Mouse (Mus musculus): ENCODE measurements at regions not wholly inside any gene's neighbourhood (a gene's known extent, or its start where the extent isn't known, plus 50 kb on each side); places are given as distances from the start of the nearest gene placed in this dataset.
"Not testable (repeated sequence)": the region's sequence is repeated elsewhere in the genome, so short reads cannot be mapped to it uniquely, and the experiment has no call there.

GRCm38 (mm10) chr2:63580489-63581139 lies 396.5 kb upstream of the Kcnh7 start:
- Histone ChIP-seq H3K36me3 (no peaks in the 10 kb centered on the region), H3K27me3 (ENCODE audit: low read depth, poor library complexity, severe bottlenecking) (no peaks in the 10 kb centered on the region), H3K27ac (no peak overlapping the region), H3K4me3 (no peak overlapping the region), H3K4me1 (0 out of 2 replicates have a peak, but pooled peaks cover 2% of the 10 kb centered on the region), H3K9me3 (replicated peaks) (no peaks in the 10 kb centered on the region)
- DNase-seq (ENCODE audit: low spot score) = no peak
- WGBS = 76% methylated on average over 4 of the region's 4 CpGs

DNA sequence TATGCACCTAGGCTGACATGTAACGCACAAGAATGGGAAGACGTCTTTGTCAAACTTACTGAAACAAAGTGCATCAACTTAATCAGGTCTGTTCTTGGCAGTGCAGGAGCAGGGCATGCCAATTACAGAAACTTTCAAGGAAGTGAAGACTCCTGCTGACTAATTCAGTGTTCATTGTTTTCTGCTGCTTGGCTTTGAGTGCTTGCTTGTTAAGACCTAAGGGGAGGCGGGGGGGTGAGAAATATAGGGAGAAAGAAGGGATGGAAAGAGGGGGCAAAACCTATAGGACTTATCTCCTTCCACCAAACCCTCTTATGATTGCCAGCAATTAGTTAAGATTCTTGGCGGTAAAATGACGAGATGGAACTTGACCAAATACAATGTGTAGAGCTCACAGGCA lies 391.1 kb upstream of the Kcnh7 start:
- H3K27ac ChIP-seq = no peak overlapping the region
- WGBS = 81% methylated on average over 5 of the region's 5 CpGs
- no peaks in the 10 kb centered on the region for H3K9me3 ChIP-seq (replicated peaks)
- H3K27me3 ChIP-seq (ENCODE audit: low read depth, poor library complexity, severe bottlenecking) = no peaks in the 10 kb centered on the region
- DNase-seq (ENCODE audit: low spot score) = no peak
- H3K36me3 ChIP-seq = no peaks in the 10 kb centered on the region
- H3K4me3 ChIP-seq = no peak overlapping the region
- peaks cover 14% of the 10 kb centered on the region for H3K4me1 ChIP-seq

GRCm38 (mm10) chr2:63574008-63574703 lies 390.1 kb upstream of the Kcnh7 start:
- Histone ChIP-seq H3K36me3 (no peaks in the 10 kb centered on the region), H3K4me1 (peaks cover 14% of the 10 kb centered on the region), H3K4me3 (no peak overlapping the region), H3K9me3 (replicated peaks) (no peaks in the 10 kb centered on the region), H3K27me3 (ENCODE audit: low read depth, poor library complexity, severe bottlenecking) (no peaks in the 10 kb centered on the region), H3K27ac (no peak overlapping the region)
- no peak for DNase-seq (ENCODE audit: low spot score)
- WGBS = 34% methylated on average over 4 of the region's 4 CpGs

GRCm38 (mm10) chr2:63573015-63573807 lies 389.1 kb upstream of the Kcnh7 start:
- WGBS = 62% methylated on average over 9 of the region's 9 CpGs
- Histone ChIP-seq H3K27ac (no peak overlapping the region), H3K9me3 (replicated peaks) (no peaks in the 10 kb centered on the region), H3K4me1 (peaks cover 14% of the 10 kb centered on the region), H3K4me3 (no peak overlapping the region), H3K36me3 (no peaks in the 10 kb centered on the region), H3K27me3 (ENCODE audit: low read depth, poor library complexity, severe bottlenecking) (no peaks in the 10 kb centered on the region)
- no peak for DNase-seq (ENCODE audit: low spot score)

GRCm38 (mm10) chr2:63556858-63557419 lies 372.9 kb upstream of the Kcnh7 start:
- no peak for DNase-seq (ENCODE audit: low spot score)
- Histone ChIP-seq H3K4me1 (no peaks in the 10 kb centered on the region), H3K9me3 (replicated peaks) (no peaks in the 10 kb centered on the region), H3K4me3 (no peak overlapping the region), H3K36me3 (no peaks in the 10 kb centered on the region), H3K27me3 (ENCODE audit: low read depth, poor library complexity, severe bottlenecking) (no peaks in the 10 kb centered on the region), H3K27ac (no peak overlapping the region)
- WGBS = 37% methylated on average over 3 of the region's 3 CpGs

DNA sequence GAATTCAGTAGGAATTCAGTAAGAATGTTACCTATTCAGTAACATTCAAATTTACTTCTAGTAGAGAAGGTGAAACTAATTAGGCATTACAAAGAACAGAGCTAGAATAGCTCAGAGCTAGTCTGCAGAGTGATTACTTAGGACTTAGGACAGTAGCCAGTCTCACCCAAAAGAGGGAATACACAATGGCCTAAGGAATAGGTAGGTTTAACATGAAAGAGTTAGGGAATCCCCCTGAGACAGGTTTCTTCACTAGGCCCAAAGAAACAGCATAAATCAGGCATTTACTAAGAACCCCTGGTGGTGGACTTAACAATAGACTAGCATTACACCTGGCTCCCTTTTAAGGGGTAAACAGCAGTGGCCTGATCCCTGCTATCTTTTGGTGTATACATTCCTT lies 357.7 kb upstream of the Kcnh7 start:
- DNase-seq (ENCODE audit: low spot score) = not testable (repeated sequence)

GRCm38 (mm10) chr2:63518534-63518933 lies 334.4 kb upstream of the Kcnh7 start:
- WGBS = 95% methylated on average over 2 of the region's 2 CpGs
- no peaks in the 10 kb centered on the region for H3K36me3 ChIP-seq
- no peaks in the 10 kb centered on the region for H3K9me3 ChIP-seq (replicated peaks)
- no peaks in the 10 kb centered on the region for H3K4me1 ChIP-seq
- no peak overlapping the region for H3K4me3 ChIP-seq
- H3K27ac ChIP-seq = no peak overlapping the region
- H3K27me3 ChIP-seq (ENCODE audit: low read depth, poor library complexity, severe bottlenecking) = no peaks in the 10 kb centered on the region
- DNase-seq (ENCODE audit: low spot score) = no peak

More for the DNA sequence above, 357.7 kb upstream of the Kcnh7 start:
- not testable (repeated sequence) for H3K36me3 ChIP-seq; H3K4me3 ChIP-seq; H3K4me1 ChIP-seq; H3K9me3 ChIP-seq (replicated peaks); H3K27me3 ChIP-seq (ENCODE audit: low read depth, poor library complexity, severe bottlenecking); H3K27ac ChIP-seq

GRCm38 (mm10) chr2:63513554-63514226 lies 329.6 kb upstream of the Kcnh7 start:
- 79% methylated on average over 1 of the region's 1 CpGs for WGBS
- H3K4me1 ChIP-seq = no peaks in the 10 kb centered on the region
- no peaks in the 10 kb centered on the region for H3K9me3 ChIP-seq (replicated peaks)
- DNase-seq (ENCODE audit: low spot score) = no peak
- no peaks in the 10 kb centered on the region for H3K36me3 ChIP-seq
- H3K27ac ChIP-seq = no peak overlapping the region
- no peak overlapping the region for H3K4me3 ChIP-seq
- H3K27me3 ChIP-seq (ENCODE audit: low read depth, poor library complexity, severe bottlenecking) = no peaks in the 10 kb centered on the region

- Histone ChIP-seq H3K9me3 (replicated peaks) (no peaks in the 10 kb centered on the region), H3K36me3 (no peaks in the 10 kb centered on the region), H3K27ac (no peak overlapping the region), H3K27me3 (ENCODE audit: low read depth, poor library complexity, severe bottlenecking) (no peaks in the 10 kb centered on the region), H3K4me1 (no peaks in the 10 kb centered on the region), H3K4me3 (no peak overlapping the region)
- DNase-seq (ENCODE audit: low spot score) = peak; percentile 37
- 8% methylated on average over 3 of the region's 3 CpGs for WGBS
These were observed 319.9 kb upstream of the Kcnh7 start for GRCm38 (mm10) chr2:63503939-63504338.

DNA sequence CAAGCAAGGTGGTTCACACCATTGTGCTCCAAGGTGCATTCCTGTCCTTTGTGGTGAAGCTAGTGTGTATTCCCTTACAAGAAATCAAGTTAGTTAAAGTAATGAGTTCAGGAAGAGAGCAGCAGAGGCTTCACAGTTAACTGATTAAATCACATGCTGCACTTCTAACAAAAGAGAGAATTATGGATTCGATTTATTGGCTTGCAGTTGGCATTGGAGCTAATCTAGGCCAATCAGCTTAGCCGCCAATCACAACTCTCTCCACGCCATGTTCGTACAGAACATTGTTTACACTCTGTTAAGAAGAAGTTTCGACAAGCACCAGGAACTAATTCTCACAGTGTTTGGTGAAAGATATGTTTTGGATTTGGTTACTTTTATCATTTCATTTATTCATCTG lies 292.3 kb upstream of the Kcnh7 start:
- Histone ChIP-seq H3K27me3 (ENCODE audit: low read depth, poor library complexity, severe bottlenecking) (no peaks in the 10 kb centered on the region), H3K4me3 (no peak overlapping the region), H3K9me3 (replicated peaks) (no peaks in the 10 kb centered on the region), H3K36me3 (no peaks in the 10 kb centered on the region), H3K4me1 (no peaks in the 10 kb centered on the region), H3K27ac (no peak overlapping the region)
- no peak for DNase-seq (ENCODE audit: low spot score)
- 74% methylated on average over 5 of the region's 5 CpGs for WGBS

GRCm38 (mm10) chr2:63475255-63475654 lies 291.2 kb upstream of the Kcnh7 start:
- no peaks in the 10 kb centered on the region for H3K27me3 ChIP-seq (ENCODE audit: low read depth, poor library complexity, severe bottlenecking)
- no peaks in the 10 kb centered on the region for H3K4me1 ChIP-seq
- H3K36me3 ChIP-seq = no peaks in the 10 kb centered on the region
- H3K27ac ChIP-seq = no peak overlapping the region
- H3K4me3 ChIP-seq = no peak overlapping the region
- DNase-seq (ENCODE audit: low spot score) = no peak
- H3K9me3 ChIP-seq (replicated peaks) = no peaks in the 10 kb centered on the region

DNA sequence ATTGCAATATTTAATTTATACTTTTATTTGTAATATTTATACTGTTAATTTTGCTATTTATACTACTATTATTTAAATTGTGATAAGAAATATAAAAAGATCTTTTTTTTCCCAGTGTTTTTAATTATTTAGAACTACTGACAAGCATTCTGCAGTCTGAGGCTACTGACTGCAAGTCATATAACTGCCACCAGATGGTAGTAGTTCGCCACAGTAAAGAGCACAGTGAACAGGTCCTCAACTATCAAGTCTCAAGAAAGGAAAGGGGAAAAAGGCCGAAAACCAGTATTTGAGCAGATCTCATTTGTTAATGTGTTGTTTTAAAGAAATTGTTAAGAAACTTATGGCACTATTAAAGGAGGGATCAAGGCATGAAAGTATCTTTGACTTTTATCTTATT lies 289.6 kb upstream of the Kcnh7 start:
- Histone ChIP-seq H3K9me3 (replicated peaks) (no peaks in the 10 kb centered on the region), H3K4me1 (no peaks in the 10 kb centered on the region), H3K27ac (no peak overlapping the region), H3K27me3 (ENCODE audit: low read depth, poor library complexity, severe bottlenecking) (no peaks in the 10 kb centered on the region), H3K4me3 (no peak overlapping the region), H3K36me3 (no peaks in the 10 kb centered on the region)
- WGBS = 26% methylated on average over 2 of the region's 2 CpGs
- DNase-seq (ENCODE audit: low spot score) = peak; percentile 45

All from limb, embryonic 10.5 days (tissue).